Mouse (Mus musculus) thymus, adult 2 months (tissue): ENCODE data around the gene Syn2.

Source experiments
- CTCF ChIP-seq: fragments of 200-500 bp; IDR thresholded peaks from 2 replicates; pipeline ENCODE4 v1.5.1; 2012; ENCODE audit warnings: mild to moderate bottlenecking, control low read depth, low read length, moderate library complexity, borderline replicate concordance; ENCODE audit not compliant: control insufficient read depth, poor library complexity, insufficient read depth; ENCODE audit errors: extremely low read depth
- POLR2A ChIP-seq: fragments of 200-500 bp; IDR thresholded peaks from 2 replicates; pipeline ENCODE4 v1.6.1; 2012; ENCODE audit warnings: mild to moderate bottlenecking, low read length, control low read depth, moderate library complexity; ENCODE audit not compliant: control insufficient read depth, poor library complexity, insufficient read depth; ENCODE audit errors: extremely low read depth

DNA sequence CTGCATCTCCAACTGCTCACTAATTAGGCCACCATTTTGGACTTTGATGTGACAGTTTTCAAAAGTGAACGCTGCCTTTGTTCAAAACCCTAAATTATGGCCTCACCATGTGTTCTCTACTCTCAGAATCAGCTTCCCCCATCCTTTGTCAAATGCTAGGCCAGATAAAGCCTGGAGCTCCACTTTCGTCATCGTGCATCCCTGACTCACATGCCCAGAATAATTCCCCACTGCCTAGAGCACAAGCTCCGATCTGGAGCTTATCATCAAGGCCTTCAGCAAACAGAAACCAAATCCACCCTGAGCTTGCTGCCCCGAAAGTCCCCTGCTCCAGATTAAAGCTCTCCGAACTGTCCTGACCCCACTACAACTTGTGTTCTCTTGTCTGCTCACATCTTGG is 157.9 kb downstream of the Syn2 start:
- TF ChIP-seq CTCF (no peak), POLR2A (no peak)
